Mouse (Mus musculus): Measurements from ENCODE around the gene Rcn3.

DNA sequence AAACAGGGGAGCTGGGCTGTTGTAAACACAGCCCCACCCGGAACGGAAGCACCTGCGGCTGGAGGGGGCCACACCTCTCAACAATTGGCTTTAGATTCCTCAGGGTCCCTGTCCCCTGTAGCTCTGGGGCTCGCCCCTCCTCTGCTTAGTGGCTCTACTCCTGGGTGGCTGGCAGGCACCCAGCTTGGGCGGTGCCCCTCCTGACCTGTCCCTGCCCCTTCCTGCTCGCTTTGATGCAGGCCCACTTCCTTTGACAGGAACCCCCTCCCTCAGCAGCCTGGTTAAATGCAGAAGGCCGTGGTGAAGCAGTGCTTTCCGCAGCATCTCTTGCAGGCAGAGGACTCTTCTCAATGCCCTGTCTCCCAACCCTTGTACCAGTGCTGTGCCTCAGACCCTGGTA is 29.4 kb upstream of the Rcn3 start:
- TF ChIP-seq EP300 (optimal IDR thresholded peaks at IDR 0.05), result no peak
- no peak for TF ChIP-seq CTCF (IDR thresholded peaks at IDR 0.05; ENCODE audit: low read depth)
